Mouse (Mus musculus) CD8-positive naive resting alpha-beta T cell, adult 57 days (primary cell): ENCODE data around the gene Gm6902. TPM values are rescaled to one million over a fixed set of nuclear protein-coding genes. Genes with fewer than 3 reads are reported as not detected.

Source experiments
- total RNA-seq: library from RNA; stranded (reverse); gene quantifications from one replicate; pipeline ENCODE4 v1.2.4, GENCODE M21; 2023

Gm6902 gene
- total RNA-seq = not detected

DNA sequence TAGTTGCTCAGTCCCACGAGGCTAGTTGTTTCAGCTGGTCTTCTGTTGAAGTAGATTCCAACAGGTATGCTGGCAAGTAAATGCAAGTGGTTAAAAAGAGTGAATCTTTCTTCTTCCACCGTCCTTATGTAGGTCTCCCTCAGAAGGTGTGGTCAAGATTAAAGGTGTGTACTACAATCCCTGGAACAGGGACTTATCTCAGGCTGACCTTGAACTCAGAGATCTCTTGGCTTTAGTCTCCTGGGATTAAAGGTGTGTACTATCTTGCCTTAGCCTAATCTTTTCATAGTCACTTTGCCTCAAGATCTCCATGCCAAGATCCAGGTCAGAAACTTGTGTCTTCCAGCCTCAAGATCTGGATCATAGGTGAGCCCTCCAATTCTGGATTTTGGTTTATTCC is at the start of gene Gm6902:
Gene Gm6902, minus strand, starts transcription at position 101 of the 400 bp plus-strand sequence.

DNA sequence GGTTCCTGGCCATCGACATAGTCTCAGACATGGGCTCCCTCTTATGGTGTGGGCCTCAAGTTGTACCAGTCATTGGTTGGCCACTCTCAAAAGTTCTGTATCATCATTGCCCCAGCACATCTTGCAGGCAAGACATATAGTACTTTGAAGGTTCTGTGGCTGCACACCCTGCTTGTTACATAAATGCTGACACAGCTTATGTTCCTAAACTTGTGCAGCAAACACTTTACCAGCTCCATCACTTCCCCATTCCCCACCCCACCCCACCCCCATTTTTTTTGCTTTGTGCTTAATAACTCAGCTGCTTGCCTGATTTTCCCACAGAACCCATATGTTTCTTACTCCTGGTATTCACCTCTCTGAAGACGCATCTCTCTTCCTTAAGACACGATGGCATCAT is 22.2 kb upstream of the Gm6902 start, which contains the start of gene Nlrp4e:
Gene Nlrp4e, plus strand, starts transcription at position 301 of the 400 bp plus-strand sequence.

DNA sequence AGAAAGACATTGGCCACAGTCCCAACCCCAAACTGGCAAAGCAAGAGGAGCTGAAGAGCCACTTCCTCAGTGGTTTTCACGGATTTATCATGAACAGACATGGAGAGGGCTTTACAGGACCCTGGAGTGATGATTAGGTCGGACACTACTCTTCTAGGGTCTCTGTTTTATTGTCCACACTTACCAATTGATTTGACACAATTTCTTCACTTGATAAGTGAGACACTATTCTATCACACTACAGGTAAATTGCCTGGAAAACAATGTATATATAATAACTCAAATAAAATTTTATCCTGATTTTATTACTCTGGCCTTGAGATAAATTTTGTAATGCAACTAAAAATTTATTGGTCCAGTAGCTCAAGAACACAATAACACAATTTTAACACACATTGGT is 27.1 kb downstream of the Gm6902 start, which contains the start of gene Vmn1r166:
Gene Vmn1r166, minus strand, starts transcription at position 101 of the 400 bp plus-strand sequence.

Other genes with a start within 250 kb of the Gm6902 start
- gene Vmn1r163, start 223.4 kb downstream of the Gm6902 start, total RNA-seq = not detected
- gene Gm8720, start 211.4 kb downstream of the Gm6902 start, total RNA-seq = not detected
- gene Gm10662, start 134.4 kb downstream of the Gm6902 start, total RNA-seq = not detected
- gene Vmn1r165, start 61.6 kb downstream of the Gm6902 start, total RNA-seq = not detected
- not detected for gene Vmn1r166, start 27.2 kb downstream of the Gm6902 start, total RNA-seq
- gene Nlrp4e, start 22.3 kb upstream of the Gm6902 start, total RNA-seq = not detected
- gene Nlrp5, start 107.0 kb upstream of the Gm6902 start, total RNA-seq = not detected
- gene Vmn1r167, start 228.3 kb upstream of the Gm6902 start, total RNA-seq = not detected